Mouse (Mus musculus): ENCODE results near the gene Ahcyl2. TPM values are rescaled to one million over a fixed set of nuclear protein-coding genes. Genes with fewer than 3 reads are reported as not detected.

The Ahcyl2 gene
- total RNA-seq, 2 experiments from 2014 or later: 93.7 to 119 TPM

DNA sequence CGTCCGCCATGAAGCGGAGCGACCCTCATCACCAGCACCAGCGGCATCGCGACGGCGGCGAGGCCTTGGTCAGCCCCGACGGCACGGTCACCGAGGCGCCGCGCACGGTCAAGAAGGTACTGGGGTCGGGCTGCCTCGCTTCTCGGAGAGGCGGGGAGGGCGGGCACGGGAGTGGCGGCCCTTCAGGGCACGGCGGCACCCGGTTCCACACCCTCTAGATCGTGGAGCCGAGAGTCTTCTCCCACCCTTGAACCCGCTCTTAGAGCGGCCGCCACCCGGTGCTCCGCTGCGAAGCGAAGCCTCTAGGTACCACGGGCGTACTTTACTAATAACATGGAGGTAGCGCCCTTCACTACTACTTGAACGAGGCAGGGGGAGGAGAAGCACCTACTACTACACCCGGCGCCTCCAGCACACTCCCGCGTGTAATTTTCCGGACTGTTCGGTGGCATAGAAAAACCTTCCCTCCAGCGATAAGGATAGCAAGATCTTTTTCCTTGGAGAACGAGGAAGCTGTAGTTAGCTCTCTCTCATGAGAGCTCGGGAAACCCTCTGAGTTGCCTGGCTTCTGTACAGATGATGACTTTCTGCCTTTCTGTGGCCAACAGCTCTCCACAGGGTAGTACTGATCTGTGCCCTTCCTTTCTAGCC, 1.1 kb downstream of the Ahcyl2 start:
- DNase-seq (ENCODE audit: low spot score in 2 of 2): no peak

DNA sequence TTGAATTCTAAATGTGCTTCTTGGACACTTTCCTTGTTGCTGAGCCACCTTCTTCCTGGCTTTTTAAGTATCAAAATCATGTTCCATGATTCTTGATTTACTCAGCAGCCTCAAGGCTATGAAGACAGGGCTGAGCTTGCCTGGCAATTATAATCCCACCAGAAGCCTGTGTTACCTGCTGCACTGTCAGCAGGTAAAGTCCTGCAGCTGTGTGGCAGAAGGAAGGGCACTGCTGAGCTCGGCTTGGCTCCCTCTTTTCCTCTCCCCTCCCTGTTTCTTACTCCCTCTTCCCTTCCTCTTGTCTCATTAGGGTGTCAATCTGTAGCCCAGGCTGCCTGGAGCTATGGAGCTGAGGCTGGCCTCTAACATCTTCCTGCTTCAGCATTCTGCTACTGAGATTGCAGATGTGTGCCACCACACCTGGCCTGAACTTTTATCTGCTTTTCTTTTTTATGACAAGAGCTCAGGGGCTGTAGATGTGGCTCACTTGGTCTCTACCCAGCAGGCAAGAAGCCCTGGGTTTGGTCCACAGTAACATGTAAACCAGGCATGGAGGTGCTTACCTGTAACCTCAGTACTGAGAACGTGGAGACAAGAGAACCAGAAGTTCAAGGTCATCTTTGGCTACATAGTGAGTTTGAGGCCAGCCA, 3.0 kb downstream of the Ahcyl2 start:
- DNase-seq (ENCODE audit: low spot score in 2 of 2): no peak

DNA sequence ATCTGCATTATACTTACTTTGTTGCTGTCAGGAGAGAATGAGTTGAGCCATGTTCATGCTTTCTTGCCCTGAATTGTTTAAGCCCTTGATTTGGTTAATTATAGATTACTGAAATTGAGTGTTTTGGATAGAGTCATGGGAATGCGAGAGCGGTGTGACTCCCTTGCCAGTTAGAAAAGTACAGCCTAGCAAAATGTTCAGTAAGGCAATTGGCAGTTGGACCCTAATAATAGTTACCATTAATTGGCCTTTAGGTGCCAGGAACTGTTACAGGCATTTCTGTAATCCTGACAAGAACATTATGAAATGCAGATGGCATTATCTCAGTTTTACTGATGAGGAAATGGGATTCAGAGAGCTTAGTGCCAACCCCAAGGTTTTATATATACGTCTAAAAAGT, 4.4 kb downstream of the Ahcyl2 start:
- DNase-seq (ENCODE audit: low spot score in 2 of 2): no peak

DNA sequence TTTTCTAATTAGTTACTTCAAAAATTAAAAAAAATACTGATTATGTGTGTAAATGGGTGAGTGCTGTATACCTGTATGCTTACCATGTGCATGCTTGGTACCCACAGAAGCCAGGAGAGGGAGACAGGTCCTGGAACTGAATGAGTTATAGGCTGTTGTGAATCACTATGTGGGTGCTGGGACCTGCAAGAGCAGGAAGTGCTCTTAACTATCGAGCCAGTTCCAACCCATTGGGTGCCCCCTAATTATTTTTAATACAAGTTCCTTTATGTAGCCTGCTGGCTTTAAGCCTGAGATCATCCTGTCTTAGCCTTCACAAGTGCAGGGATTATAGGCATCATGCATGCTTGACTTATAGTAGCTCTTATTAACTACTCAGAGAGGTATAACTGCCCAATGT, 6.3 kb downstream of the Ahcyl2 start:
- no peak for DNase-seq (ENCODE audit: low spot score in 2 of 2)

DNA sequence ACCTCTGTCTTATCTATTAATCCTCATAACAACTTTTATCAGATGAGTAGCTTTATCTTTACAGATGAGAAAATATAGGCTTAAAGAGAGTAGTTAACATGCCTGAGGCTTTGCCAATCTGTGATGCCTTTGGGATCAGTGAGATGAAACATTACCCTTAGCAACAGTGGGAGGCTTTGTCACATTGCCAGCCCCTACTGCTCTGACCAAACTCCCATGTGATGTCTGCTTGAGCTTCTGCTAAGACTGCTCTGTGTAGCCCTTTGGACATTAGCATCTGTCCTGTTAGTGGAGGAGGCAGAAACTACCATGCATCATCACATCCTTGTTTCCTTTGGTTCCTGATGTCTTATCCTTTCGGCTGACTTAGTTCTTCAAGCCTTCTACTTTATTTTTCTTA, 7.8 kb downstream of the Ahcyl2 start:
- no peak for DNase-seq (ENCODE audit: low spot score in 2 of 2)

DNA sequence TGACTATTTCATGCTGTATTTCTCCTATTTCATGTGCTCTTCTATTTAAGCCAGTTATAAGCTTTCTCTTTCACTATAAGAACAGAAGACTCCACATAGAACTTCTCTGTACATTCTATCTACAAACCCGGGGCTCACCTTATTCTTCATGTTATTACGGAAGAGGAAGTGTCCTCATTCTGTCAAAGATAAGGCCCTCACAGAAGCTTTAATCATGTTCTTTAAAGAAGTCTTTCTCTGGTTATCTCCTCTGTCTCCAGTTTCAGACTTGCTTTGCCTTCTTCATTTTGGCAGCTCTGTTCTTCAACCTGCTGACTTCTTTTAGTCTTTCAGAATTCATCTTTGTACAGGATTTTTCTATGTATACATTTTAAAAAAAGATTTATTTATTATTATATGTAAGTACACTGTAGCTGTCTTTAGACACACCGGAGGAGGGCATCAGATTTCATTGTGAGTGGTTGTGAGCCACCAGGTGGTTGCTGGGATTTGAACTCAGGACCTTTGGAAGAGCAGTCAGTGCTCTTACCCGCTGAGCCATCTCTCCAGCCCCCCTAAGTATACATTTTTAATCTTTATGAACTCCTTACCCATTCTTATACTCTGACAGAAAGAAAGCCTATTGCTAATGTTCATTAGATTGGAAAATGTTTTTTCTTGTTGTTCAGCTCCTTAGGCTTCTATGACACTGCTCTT, 8.9 kb downstream of the Ahcyl2 start:
- DNase-seq (ENCODE audit: low spot score in 2 of 2): no peak

DNA sequence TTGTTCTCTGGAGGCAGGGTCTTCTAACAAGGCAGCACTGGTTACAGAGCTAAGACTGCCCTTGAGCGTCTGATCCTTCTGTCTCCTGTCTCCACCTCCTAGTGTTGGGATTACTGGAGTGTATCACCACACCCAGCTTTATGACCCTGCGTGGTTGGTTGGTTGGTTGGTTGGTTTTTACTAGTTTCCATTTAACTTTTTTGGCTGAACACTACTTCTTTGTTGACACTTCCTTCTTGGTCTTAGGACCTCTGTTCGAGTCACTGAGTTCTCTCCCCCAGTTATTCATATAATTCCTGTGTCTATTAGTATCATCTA, 9.4 kb downstream of the Ahcyl2 start:
- DNase-seq (ENCODE audit: low spot score in 2 of 2): no peak

DNA sequence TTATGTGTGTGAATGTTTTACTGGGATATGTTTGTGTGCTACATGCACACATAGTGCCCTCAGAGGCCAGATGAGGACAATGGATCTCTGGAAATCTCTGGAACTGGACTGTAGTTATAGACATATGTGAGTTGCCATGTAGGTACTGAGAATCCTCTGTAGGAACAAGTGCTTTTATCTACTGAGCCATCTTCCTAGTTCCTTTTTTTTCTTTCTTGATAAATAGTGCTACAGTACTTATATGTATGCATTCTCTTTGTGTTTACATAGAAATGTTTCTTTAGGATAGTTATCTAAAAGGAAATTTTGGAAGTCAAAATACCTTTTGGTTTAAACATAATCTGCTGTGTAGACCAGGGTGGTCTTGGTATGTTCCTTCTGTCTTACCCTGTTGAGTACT, 12.3 kb downstream of the Ahcyl2 start:
- DNase-seq (ENCODE audit: low spot score in 2 of 2): no peak

DNA sequence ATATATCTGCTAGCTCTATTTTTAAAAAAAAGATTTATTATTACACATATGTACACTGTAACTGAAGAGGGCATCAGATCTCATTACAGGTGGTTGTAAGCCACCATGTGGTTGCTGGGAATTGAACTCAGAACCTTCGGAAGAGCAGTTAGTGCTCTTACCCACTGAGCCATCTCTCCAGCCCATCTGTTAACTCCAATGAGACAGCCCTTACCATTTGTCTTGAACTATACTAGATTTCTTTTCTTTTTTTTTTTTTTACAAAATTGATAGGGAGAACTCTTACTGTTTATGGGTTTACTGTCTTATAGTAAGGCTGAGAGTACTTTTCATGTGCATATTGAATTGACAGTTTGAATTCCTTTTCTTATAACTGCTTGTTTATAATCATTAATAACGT, 12.8 kb downstream of the Ahcyl2 start:
- DNase-seq (ENCODE audit: low spot score in 2 of 2): no peak

DNA sequence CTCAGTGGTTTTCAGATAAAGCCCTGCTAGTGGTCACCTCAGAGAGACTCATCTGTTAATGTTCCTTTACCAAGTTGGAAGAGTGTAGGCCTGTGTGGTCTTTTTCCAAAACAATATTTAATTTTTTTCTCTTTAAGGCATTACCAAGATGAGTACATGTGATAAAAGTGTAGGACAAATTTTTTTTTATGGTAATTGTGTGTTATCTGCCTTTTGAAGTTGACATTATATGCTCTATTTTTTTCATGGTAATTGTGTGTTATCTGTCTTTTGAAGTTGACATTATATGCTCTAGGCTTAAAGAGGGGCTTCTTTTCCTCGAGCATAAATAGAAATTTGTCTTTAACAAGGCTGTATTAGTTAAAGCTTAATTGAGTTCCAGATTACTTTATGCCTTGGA, 14.4 kb downstream of the Ahcyl2 start:
- no peak for DNase-seq (ENCODE audit: low spot score in 2 of 2)

DNA sequence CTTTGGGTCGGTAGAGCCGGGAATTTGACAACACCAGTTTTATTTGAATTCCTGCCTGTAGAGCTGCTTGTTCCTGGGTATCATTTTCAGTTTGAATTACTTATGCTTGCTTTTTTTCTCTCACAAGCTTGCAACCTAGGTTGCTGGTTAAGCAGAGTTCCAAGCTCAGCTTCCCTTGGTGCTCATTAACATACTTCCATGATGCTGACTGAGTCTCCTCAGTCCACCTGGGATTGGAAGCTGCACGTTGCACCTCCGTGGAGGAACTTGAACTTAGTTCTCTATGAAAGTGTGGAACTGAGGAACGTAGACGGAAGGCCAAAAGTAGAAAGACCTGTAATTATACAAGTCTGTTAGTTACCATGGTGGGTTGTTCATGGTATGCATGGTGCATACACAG, 16.1 kb downstream of the Ahcyl2 start:
- no peak for DNase-seq (ENCODE audit: low spot score in 2 of 2)

DNA sequence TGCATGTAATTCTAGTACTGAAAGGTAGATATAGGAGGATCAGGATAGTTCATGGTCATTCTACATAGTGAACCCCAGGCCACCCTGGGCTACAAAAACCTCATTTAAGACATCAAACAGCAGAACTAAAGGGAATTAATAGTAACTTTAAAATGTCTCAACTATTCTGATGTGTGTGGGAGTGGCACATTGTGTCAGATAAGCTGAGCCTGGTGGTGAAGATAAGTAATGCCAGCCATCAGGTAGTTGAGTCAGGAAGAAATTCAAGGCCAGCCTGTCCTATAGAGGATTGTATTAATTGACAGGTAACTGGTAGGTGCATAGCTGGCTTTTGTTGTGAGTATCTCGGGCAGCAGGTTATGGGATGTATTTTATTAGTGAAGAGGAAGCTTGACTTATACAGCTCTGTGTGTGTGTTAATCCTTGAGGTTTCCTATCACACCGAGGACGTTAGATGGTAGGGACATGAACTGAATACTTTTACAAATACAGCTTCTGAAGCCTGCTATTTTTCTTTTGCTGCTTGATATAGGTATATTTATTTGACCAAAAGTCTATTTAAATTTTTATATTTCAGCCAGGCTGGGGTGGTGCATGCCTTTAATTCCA, 16.7 kb downstream of the Ahcyl2 start:
- DNase-seq (ENCODE audit: low spot score in 2 of 2): no peak

DNA sequence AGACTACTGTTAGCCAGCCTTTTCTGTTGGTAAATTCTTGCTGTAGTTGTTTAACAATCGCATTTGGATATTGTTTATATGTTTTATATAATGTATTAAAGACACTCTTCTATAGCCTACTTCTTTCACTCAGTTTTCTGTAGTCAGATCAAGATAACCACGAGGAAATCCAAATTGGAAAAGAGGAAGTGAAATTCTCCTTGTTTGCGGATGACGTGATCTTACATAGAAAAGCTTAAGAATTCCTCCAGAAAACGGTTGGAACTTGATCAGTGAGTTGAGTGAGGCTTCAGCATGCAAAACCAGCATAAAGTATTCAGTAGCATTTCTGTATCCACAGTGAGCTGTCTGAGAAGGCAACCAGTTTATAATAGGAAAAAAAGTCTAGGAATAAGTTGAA, 17.9 kb downstream of the Ahcyl2 start:
- no peak for DNase-seq (ENCODE audit: low spot score in 2 of 2)

DNA sequence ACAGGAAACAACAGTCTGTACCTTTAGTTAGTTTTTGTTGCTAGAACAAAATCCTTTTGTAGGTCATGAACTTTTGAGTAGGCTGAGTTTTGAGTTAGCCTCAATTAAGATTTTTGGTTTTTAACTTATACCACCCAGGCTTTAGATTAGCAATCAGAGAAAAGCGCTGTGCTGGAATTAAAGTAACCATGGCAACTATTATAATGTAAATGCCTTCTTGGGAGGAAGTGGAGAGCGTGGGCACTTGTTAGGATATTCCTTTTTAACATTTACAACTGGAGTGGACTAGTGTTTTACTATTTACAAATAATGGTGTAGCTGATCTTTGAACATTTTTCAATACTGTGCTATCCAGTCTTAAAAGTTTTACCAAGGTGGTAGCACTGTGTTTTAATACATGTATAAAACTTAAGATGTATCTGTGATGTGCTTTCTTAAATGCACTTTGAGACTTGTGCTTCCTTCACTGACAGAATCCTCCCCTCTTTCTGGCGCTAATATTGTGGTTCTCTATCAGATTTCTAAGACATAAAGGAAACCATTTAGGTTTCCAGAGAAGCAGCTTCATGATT, 21.1 kb downstream of the Ahcyl2 start:
- DNase-seq (ENCODE audit: low spot score in 2 of 2): no peak

DNA sequence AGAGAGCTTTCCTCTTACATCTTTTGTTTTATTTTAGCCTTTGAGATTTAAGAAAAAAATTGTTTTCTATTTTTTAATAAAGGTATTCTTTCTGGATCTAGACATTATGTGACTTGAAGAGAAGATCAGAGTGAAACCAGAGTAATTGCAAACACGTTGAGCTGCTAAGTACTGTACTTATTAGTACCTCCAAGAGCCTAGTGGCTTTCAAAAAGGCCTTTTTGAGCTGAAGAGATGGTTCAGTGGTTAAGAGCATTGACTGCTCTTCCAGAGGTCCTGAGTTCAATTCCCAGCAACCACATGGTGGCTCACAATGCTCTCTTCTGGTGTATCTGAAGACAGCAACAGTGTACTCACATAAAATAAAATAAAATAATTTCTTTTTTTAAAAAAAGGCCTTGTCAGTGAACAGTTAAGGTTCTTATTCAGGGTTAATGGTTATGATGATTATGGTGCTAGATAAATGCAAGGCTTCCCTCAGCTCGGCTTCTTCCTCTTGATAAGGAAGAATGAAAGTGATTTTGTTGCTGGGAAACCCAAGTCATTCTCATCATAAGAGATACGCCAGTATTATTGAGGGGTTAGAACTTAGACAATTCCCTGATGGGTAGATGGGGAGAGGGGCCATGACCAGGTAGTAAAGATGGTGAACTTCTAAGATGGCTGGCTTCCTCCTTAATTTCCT, 22.3 kb downstream of the Ahcyl2 start:
- no peak for DNase-seq (ENCODE audit: low spot score in 2 of 2)

DNA sequence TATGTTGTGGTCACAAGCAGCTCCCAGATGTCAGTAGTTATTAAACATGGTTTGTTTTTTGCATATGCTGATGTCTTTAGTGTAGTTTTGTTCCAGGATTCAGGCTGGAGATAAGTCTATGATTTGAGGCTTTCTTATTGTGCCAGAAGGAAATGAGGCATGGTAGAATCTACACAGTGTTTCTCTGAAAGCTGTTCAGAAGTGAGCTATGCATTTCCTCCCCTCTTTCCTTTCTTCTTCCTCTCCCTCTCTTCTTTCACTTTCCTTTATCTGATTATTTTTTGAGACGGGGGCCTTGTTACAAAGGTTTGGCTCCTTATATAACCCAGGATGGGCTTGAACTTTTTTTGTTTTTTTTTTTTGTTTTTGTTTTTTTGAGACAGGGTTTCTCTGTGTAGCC, 25.7 kb downstream of the Ahcyl2 start:
- DNase-seq (ENCODE audit: low spot score in 2 of 2): no peak

DNA sequence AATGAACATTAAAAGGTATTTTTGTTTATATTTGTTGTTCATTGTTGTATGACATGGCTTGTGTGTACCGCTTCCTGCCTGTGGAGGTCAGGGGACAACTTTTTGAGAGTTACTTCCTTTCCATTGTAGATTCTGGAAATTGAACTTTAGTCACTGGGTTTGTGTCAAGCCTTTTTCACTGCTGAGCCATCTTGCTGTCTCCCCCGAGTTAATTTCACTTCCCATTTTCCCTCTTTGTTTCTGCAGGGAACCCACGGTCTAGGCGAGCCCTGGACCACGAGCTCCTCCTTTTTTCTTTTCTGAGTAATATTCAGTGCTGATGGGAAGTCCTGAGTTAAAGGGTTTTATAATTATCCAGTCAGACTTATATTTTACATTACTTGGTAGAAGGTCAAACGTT, 26.8 kb downstream of the Ahcyl2 start:
- DNase-seq (ENCODE audit: low spot score in 2 of 2): no peak

DNA sequence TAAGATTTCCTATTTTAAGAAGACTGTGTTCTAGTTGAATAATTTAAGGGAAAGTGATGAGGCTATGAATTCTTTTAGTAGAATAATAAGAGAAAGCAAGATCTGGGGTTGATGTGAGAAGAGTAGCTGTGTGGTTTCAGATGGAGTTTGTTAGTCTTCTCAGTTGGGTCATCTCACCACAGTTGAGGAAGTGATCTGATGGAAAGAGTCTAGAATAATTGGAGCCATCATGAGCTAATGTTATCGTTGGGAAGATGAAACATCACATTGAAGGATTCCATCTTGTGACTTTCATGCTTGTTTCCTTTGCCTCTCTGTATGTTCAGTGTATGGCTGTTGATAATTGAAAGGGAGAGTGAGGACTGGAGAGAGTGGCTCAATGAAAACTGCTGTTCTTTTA, 35.2 kb downstream of the Ahcyl2 start:
- DNase-seq (ENCODE audit: low spot score in 2 of 2): no peak

DNA sequence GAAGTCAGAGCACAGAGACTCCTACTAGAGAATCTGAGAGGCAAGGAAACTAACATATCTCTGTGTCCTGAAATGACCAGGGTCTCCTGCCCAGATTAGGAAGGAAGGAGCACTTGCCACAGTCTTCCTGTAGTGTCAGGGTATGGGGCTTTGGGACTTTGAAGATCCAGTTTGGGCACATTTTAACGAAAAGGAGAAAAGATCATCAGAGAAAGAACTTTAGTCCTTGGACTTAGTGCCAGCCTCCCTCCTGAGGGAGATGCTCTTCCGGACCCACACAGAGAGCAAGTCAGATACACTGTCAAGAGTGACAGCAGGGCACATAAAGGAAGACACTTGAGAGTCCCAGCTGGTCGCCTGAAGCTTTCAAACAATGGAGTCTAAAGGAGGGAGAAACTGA, 36.2 kb downstream of the Ahcyl2 start:
- DNase-seq (ENCODE audit: low spot score in 2 of 2): no peak

DNA sequence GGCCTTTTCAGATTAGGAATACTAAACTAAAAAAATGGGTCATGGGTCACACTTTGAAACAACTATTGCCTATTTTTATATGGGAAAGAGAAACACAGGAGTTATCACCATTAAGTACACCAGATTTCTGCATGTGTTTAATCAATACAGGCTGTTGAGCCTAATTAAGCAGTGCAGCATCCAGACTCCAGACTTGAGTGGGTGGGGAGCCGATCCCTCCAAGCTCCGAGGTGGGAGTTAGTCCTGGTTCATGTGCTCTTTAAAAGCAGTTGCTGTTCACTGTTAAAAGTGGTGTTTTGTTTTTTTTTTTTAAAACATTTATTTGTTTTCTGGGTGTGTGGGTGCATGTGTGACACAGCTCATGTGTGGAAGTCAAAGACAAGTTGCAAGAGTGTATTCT, 37.6 kb downstream of the Ahcyl2 start:
- no peak for DNase-seq (ENCODE audit: low spot score in 2 of 2)

DNA sequence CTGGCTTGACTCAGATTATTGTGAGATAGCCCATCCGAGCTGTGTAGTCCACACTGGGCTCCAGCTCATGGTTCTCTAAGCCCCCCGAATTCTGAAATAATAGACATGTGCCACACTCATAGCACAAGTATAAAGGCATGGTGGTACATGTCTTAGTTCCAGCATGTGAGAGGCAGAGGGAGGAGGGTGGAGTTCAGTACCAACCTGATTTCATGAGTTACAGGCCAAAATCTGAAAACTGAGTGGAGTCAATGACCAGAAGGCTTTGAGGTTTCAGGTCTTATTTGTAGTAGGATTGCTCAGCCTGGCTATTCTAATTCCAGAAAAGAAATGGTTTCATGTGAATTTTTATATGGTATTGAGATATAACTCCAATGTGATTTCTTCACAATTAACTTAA, 44.3 kb downstream of the Ahcyl2 start:
- DNase-seq (ENCODE audit: low spot score in 2 of 2): no peak

DNA sequence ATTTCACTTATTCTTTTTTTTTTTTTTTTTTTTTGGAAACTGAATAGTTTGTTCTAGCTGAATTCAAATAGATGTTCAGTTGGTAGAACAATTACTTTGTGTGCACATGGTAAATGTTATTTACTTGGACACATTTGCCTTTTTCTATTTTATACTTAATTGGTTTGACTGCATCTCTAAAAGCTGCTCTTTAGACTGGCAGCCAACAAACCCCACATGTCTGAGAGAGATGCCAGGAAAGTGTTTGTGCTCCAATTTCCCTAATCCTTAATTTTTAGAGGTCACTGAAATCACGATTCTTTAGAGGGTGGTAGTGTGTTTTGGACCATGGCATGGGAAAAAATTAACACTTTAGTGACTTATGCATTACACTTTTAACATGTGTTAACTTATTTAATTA, 44.8 kb downstream of the Ahcyl2 start:
- DNase-seq (ENCODE audit: low spot score in 2 of 2): no peak

Data from adrenal gland, postnatal 4 days (tissue).